Mouse (Mus musculus): ENCODE results near the gene Stx1a. TPM values are rescaled to one million over a fixed set of nuclear protein-coding genes. Genes with fewer than 3 reads are reported as not detected.

Stx1a gene
- polyA plus RNA-seq, 1 experiment from 2014 or later, result 195 TPM

GRCm38 (mm10) chr5:135010841-135011743, 12.2 kb upstream of the Stx1a start:
- H3K36me3 ChIP-seq (ENCODE audit: control insufficient read depth, insufficient read depth, low read length), result no peaks in the 10 kb centered on the region
- no peak overlapping the region for H3K9ac ChIP-seq (ENCODE audit: low read depth, low read length)
- no peak for ATAC-seq
- 74% methylated on average over 23 of the region's 25 CpGs for WGBS
- H3K4me3 ChIP-seq (ENCODE audit: low read depth, low read length), result no peak overlapping the region
- peaks cover 22% of the 10 kb centered on the region for H3K4me1 ChIP-seq (ENCODE audit: control insufficient read depth, insufficient read depth, low read length)
- H3K27ac ChIP-seq (ENCODE audit: low read length), result no peak overlapping the region
- no peak overlapping the region; the same call in 1 of the 2 replicates for H3K4me2 ChIP-seq (ENCODE audit: low read length)
- H3K27me3 ChIP-seq (ENCODE audit: control insufficient read depth, insufficient read depth, low read depth, low read length), result no peaks in the 10 kb centered on the region
- no peaks in the 10 kb centered on the region for H3K9me3 ChIP-seq (replicated peaks; ENCODE audit: control insufficient read depth, low read length, poor library complexity, severe bottlenecking)

GRCm38 (mm10) chr5:135011809-135012613, 11.3 kb upstream of the Stx1a start:
- no peak overlapping the region for H3K27ac ChIP-seq (ENCODE audit: low read length)
- peaks cover 22% of the 10 kb centered on the region for H3K4me1 ChIP-seq (ENCODE audit: control insufficient read depth, insufficient read depth, low read length)
- H3K4me2 ChIP-seq (ENCODE audit: low read length), result peak overlapping the region; percentile 21; the same call in 1 of the 2 replicates
- 0 out of 2 replicates have a peak overlapping the region, but pooled peaks have one; percentile 6 for H3K4me3 ChIP-seq (ENCODE audit: low read depth, low read length)
- H3K9ac ChIP-seq (ENCODE audit: low read depth, low read length), result peak overlapping the region; percentile 39
- no peaks in the 10 kb centered on the region for H3K36me3 ChIP-seq (ENCODE audit: control insufficient read depth, insufficient read depth, low read length)
- no peaks in the 10 kb centered on the region for H3K9me3 ChIP-seq (replicated peaks; ENCODE audit: control insufficient read depth, low read length, poor library complexity, severe bottlenecking)
- ATAC-seq, result no peak
- WGBS, result 26% methylated on average over 26 of the region's 26 CpGs
- H3K27me3 ChIP-seq (ENCODE audit: control insufficient read depth, insufficient read depth, low read depth, low read length), result no peaks in the 10 kb centered on the region

- no peak overlapping the region for H3K27ac ChIP-seq (ENCODE audit: low read length)
- 6% methylated on average over 16 of the region's 16 CpGs for WGBS
- H3K4me1 ChIP-seq (ENCODE audit: control insufficient read depth, insufficient read depth, low read length), result peaks cover 22% of the 10 kb centered on the region
- H3K27me3 ChIP-seq (ENCODE audit: control insufficient read depth, insufficient read depth, low read depth, low read length), result no peaks in the 10 kb centered on the region
- H3K9ac ChIP-seq (ENCODE audit: low read depth, low read length), result no peak overlapping the region
- H3K4me2 ChIP-seq (ENCODE audit: low read length), result no peak overlapping the region; the same call in 1 of the 2 replicates
- no peak for ATAC-seq
- no peaks in the 10 kb centered on the region for H3K9me3 ChIP-seq (replicated peaks; ENCODE audit: control insufficient read depth, low read length, poor library complexity, severe bottlenecking)
- H3K36me3 ChIP-seq (ENCODE audit: control insufficient read depth, insufficient read depth, low read length), result no peaks in the 10 kb centered on the region
- H3K4me3 ChIP-seq (ENCODE audit: low read depth, low read length), result no peak overlapping the region
Measured at GRCm38 (mm10) chr5:135012671-135013441, 10.4 kb upstream of the Stx1a start.

DNA sequence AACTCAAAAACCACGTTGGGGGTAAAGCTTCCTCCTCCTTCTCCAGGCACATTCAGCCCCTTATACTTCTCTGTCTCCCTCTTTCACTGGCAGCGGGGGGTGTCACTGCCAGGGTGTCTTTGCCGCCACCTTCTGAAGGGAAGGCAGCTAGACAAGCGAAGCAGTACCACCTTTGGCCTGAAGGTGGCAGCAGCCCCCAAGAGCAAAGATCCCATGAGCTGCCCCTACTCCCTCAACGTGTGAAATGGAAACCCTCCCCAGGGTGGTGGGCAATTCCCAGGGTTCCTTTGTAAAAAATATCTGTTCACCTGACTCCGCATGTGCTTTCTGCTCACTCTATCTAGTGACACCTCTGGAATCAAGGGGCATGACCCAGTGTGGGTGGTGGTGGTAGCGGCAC, 7.8 kb upstream of the Stx1a start:
- Histone ChIP-seq H3K9me3 (replicated peaks; ENCODE audit: control insufficient read depth, low read length, poor library complexity, severe bottlenecking) (no peaks in the 10 kb centered on the region), H3K27ac (ENCODE audit: low read length) (no peak overlapping the region), H3K36me3 (ENCODE audit: control insufficient read depth, insufficient read depth, low read length) (no peaks in the 10 kb centered on the region), H3K4me3 (ENCODE audit: low read depth, low read length) (no peak overlapping the region), H3K4me1 (ENCODE audit: control insufficient read depth, insufficient read depth, low read length) (peaks cover 18% of the 10 kb centered on the region), H3K27me3 (ENCODE audit: control insufficient read depth, insufficient read depth, low read depth, low read length) (no peaks in the 10 kb centered on the region), H3K9ac (ENCODE audit: low read depth, low read length) (no peak overlapping the region), H3K4me2 (ENCODE audit: low read length) (no peak overlapping the region)
- 14% methylated on average over 7 of the region's 7 CpGs for WGBS
- no peak for ATAC-seq

- Histone ChIP-seq H3K9me3 (replicated peaks; ENCODE audit: control insufficient read depth, low read length, poor library complexity, severe bottlenecking) (no peaks in the 10 kb centered on the region), H3K9ac (ENCODE audit: low read depth, low read length) (no peak overlapping the region), H3K4me3 (ENCODE audit: low read depth, low read length) (no peak overlapping the region), H3K27me3 (ENCODE audit: control insufficient read depth, insufficient read depth, low read depth, low read length) (no peaks in the 10 kb centered on the region), H3K4me2 (ENCODE audit: low read length) (no peak overlapping the region), H3K4me1 (ENCODE audit: control insufficient read depth, insufficient read depth, low read length) (peaks cover 10% of the 10 kb centered on the region), H3K36me3 (ENCODE audit: control insufficient read depth, insufficient read depth, low read length) (no peaks in the 10 kb centered on the region), H3K27ac (ENCODE audit: low read length) (no peak overlapping the region)
- WGBS, result 68% methylated on average over 4 of the region's 4 CpGs
- no peak for ATAC-seq
Measured at GRCm38 (mm10) chr5:135016224-135016759, 7.0 kb upstream of the Stx1a start.

- no peak overlapping the region for H3K27ac ChIP-seq (ENCODE audit: low read length)
- ATAC-seq, result no peak
- no peak overlapping the region for H3K4me2 ChIP-seq (ENCODE audit: low read length)
Measured at GRCm38 (mm10) chr5:135021814-135022213, 1.5 kb upstream of the Stx1a start.

GRCm38 (mm10) chr5:135024665-135025224, 1.5 kb downstream of the Stx1a start:
- Histone ChIP-seq H3K27me3 (ENCODE audit: control insufficient read depth, insufficient read depth, low read depth, low read length) (no peaks in the 10 kb centered on the region), H3K4me3 (ENCODE audit: low read depth, low read length) (peak overlapping the region; percentile 75; the same call in 1 of the 2 replicates), H3K4me2 (ENCODE audit: low read length) (peak overlapping the region; percentile 89), H3K9ac (ENCODE audit: low read depth, low read length) (no peak overlapping the region), H3K9me3 (replicated peaks; ENCODE audit: control insufficient read depth, low read length, poor library complexity, severe bottlenecking) (no peaks in the 10 kb centered on the region), H3K27ac (ENCODE audit: low read length) (no peak overlapping the region), H3K36me3 (ENCODE audit: control insufficient read depth, insufficient read depth, low read length) (no peaks in the 10 kb centered on the region), H3K4me1 (ENCODE audit: control insufficient read depth, insufficient read depth, low read length) (peaks cover 24% of the 10 kb centered on the region)
- WGBS, result 81% methylated on average over 11 of the region's 11 CpGs
- no peak for ATAC-seq

More at GRCm38 (mm10) chr5:135021814-135022213, 1.5 kb upstream of the Stx1a start:
- Histone ChIP-seq H3K27me3 (ENCODE audit: control insufficient read depth, insufficient read depth, low read depth, low read length) (no peaks in the 10 kb centered on the region), H3K4me1 (ENCODE audit: control insufficient read depth, insufficient read depth, low read length) (peaks cover 20% of the 10 kb centered on the region), H3K4me3 (ENCODE audit: low read depth, low read length) (no peak overlapping the region), H3K36me3 (ENCODE audit: control insufficient read depth, insufficient read depth, low read length) (no peaks in the 10 kb centered on the region), H3K9me3 (replicated peaks; ENCODE audit: control insufficient read depth, low read length, poor library complexity, severe bottlenecking) (no peaks in the 10 kb centered on the region), H3K9ac (ENCODE audit: low read depth, low read length) (no peak overlapping the region)
- WGBS, result 73% methylated on average over 6 of the region's 6 CpGs

GRCm38 (mm10) chr5:135025899-135026298, 2.6 kb downstream of the Stx1a start:
- 23% methylated on average over 7 of the region's 7 CpGs for WGBS
- H3K27me3 ChIP-seq (ENCODE audit: control insufficient read depth, insufficient read depth, low read depth, low read length), result no peaks in the 10 kb centered on the region
- H3K4me2 ChIP-seq (ENCODE audit: low read length), result peak overlapping the region; percentile 25; the same call in 1 of the 2 replicates
- H3K9ac ChIP-seq (ENCODE audit: low read depth, low read length), result peak overlapping the region; percentile 31
- no peak overlapping the region for H3K4me3 ChIP-seq (ENCODE audit: low read depth, low read length)
- peaks cover 24% of the 10 kb centered on the region for H3K4me1 ChIP-seq (ENCODE audit: control insufficient read depth, insufficient read depth, low read length)
- H3K27ac ChIP-seq (ENCODE audit: low read length), result no peak overlapping the region
- H3K36me3 ChIP-seq (ENCODE audit: control insufficient read depth, insufficient read depth, low read length), result no peaks in the 10 kb centered on the region
- H3K9me3 ChIP-seq (replicated peaks; ENCODE audit: control insufficient read depth, low read length, poor library complexity, severe bottlenecking), result no peaks in the 10 kb centered on the region
- no peak for ATAC-seq
